Mouse (Mus musculus) layer of hippocampus, adult 9-10 months (tissue): Measurements from ENCODE around the gene Camta2.
A peak's percentile ranks its signal among the peaks of the same experiment; 100 is the strongest.

Experiments
- DNase-seq: peaks from one replicate; pipeline ENCODE4 v3.0.0; 2022; ENCODE audit warnings: low spot score

Camta2 gene

GRCm38 (mm10) chr11:70646691-70647650 is 40.9 kb downstream of the Camta2 start, which contains the start of the genes Rnf167 and Slc25a11:
TSS of gene Rnf167 (plus strand) at chr11:70647235.
TSS of gene Slc25a11 (minus strand) at chr11:70647479.
- peak; percentile 87 for DNase-seq

GRCm38 (mm10) chr11:70646259-70646555 is 41.7 kb downstream of the Camta2 start:
- DNase-seq = no peak

GRCm38 (mm10) chr11:70645461-70646258 is 42.2 kb downstream of the Camta2 start:
- no peak for DNase-seq

GRCm38 (mm10) chr11:70644564-70645103 is 43.3 kb downstream of the Camta2 start:
- no peak for DNase-seq

GRCm38 (mm10) chr11:70643051-70643450 is 44.9 kb downstream of the Camta2 start:
- DNase-seq = no peak

GRCm38 (mm10) chr11:70641241-70641640 is 46.7 kb downstream of the Camta2 start:
- DNase-seq = no peak

GRCm38 (mm10) chr11:70639976-70640375 is 47.9 kb downstream of the Camta2 start:
- no peak for DNase-seq

- no peak for DNase-seq
Measured at GRCm38 (mm10) chr11:70638714-70639278, 49.1 kb downstream of the Camta2 start, which contains the start of gene Gp1ba. TSS of gene Gp1ba (plus strand) at chr11:70639122.

GRCm38 (mm10) chr11:70638293-70638692 is 49.6 kb downstream of the Camta2 start:
- no peak for DNase-seq

- no peak for DNase-seq
Measured at GRCm38 (mm10) chr11:70637764-70638163, 50.1 kb downstream of the Camta2 start.

- DNase-seq = no peak
Measured at GRCm38 (mm10) chr11:70635601-70636000, 52.3 kb downstream of the Camta2 start.

- DNase-seq = no peak
Measured at GRCm38 (mm10) chr11:70630129-70630528, 57.8 kb downstream of the Camta2 start.

- DNase-seq = no peak
Measured at GRCm38 (mm10) chr11:70629557-70629956, 58.3 kb downstream of the Camta2 start.

- DNase-seq = no peak
Measured at GRCm38 (mm10) chr11:70628431-70628830, 59.5 kb downstream of the Camta2 start.

- DNase-seq = no peak
Measured at GRCm38 (mm10) chr11:70626877-70627276, 61.0 kb downstream of the Camta2 start.

- no peak for DNase-seq
Measured at GRCm38 (mm10) chr11:70625473-70625872, 62.4 kb downstream of the Camta2 start.

- no peak for DNase-seq
Measured at GRCm38 (mm10) chr11:70623053-70623742, 64.7 kb downstream of the Camta2 start.

GRCm38 (mm10) chr11:70621972-70622814 is 65.7 kb downstream of the Camta2 start:
- DNase-seq = no peak
